Mouse (Mus musculus): Measurements from ENCODE around the gene Elmo1.

- TF ChIP-seq CTCF (IDR thresholded peaks at IDR 0.05; ENCODE audit: control insufficient read depth, insufficient read depth, insufficient read length) (no peak), FOSL1 (IDR thresholded peaks at IDR 0.05; ENCODE audit: insufficient read depth, low read length, poor library complexity, severe bottlenecking) (no peak), MAX (IDR thresholded peaks at IDR 0.05) (no peak), MYOG (IDR thresholded peaks at IDR 0.05; ENCODE audit: control insufficient read depth, extremely low read depth, insufficient read length) (no peak), USF1 (IDR thresholded peaks at IDR 0.05; ENCODE audit: low read depth) (no peak), MYOD1 (IDR thresholded peaks at IDR 0.05; ENCODE audit: control insufficient read depth, insufficient read length, low read depth) (no peak)
These were observed 316.2 kb downstream of the Elmo1 start for GRCm38 (mm10) chr13:20406470-20407213.

All from C2C12 (cell line).